Mouse (Mus musculus) mesoderm, embryonic 11.5 days (tissue): ENCODE measurements around the gene Mia.

Experiments used
- DNase-seq: peaks from one replicate; pipeline ENCODE4 v3.0.0-alpha.2; 2012; ENCODE audit warnings: low read depth, low spot score

Mia gene

GRCm38 (mm10) chr7:27180837-27181695 lies at the start of gene Mia, which contains the start of gene Gm21983:
Gene Mia, minus strand, starts transcription at chr7:27181157.
Gene Gm21983, minus strand, starts transcription at chr7:27181086.
- DNase-seq, result no peak

- DNase-seq, result no peak
Measured at GRCm38 (mm10) chr7:27228865-27229264, 47.9 kb upstream of the Mia start.

GRCm38 (mm10) chr7:27228281-27228821 lies 47.4 kb upstream of the Mia start, which contains the start of gene Itpkc:
Gene Itpkc, minus strand, starts transcription at chr7:27228661.
- DNase-seq, result peak; percentile 96

- no peak for DNase-seq
Measured at GRCm38 (mm10) chr7:27227676-27228075, 46.7 kb upstream of the Mia start.

GRCm38 (mm10) chr7:27227276-27227675 lies 46.3 kb upstream of the Mia start:
- DNase-seq, result no peak

GRCm38 (mm10) chr7:27224877-27225575 lies 44.1 kb upstream of the Mia start:
- DNase-seq, result no peak

- no peak for DNase-seq
Measured at GRCm38 (mm10) chr7:27222538-27222937, 41.6 kb upstream of the Mia start.

GRCm38 (mm10) chr7:27221939-27222338 lies 41.0 kb upstream of the Mia start:
- no peak for DNase-seq

GRCm38 (mm10) chr7:27219937-27220336 lies 39.0 kb upstream of the Mia start:
- DNase-seq, result no peak

- no peak for DNase-seq
Measured at GRCm38 (mm10) chr7:27218586-27218985, 37.6 kb upstream of the Mia start.

- no peak for DNase-seq
Measured at GRCm38 (mm10) chr7:27212626-27213025, 31.7 kb upstream of the Mia start.

GRCm38 (mm10) chr7:27203730-27204449 lies 22.9 kb upstream of the Mia start:
- DNase-seq, result no peak

- DNase-seq, result no peak
Measured at GRCm38 (mm10) chr7:27198779-27199178, 17.8 kb upstream of the Mia start.

GRCm38 (mm10) chr7:27198355-27198754 lies 17.4 kb upstream of the Mia start:
- DNase-seq, result no peak

GRCm38 (mm10) chr7:27197634-27198033 lies 16.7 kb upstream of the Mia start:
- DNase-seq, result no peak

GRCm38 (mm10) chr7:27197136-27197535 lies 16.2 kb upstream of the Mia start:
- no peak for DNase-seq

- peak; percentile 98 for DNase-seq
Measured at GRCm38 (mm10) chr7:27195681-27196611, 15.0 kb upstream of the Mia start, which contains the start of the genes BC024978 and Snrpa. Gene BC024978, plus strand, starts transcription at chr7:27195781. Gene Snrpa, minus strand, starts transcription at chr7:27196271.

GRCm38 (mm10) chr7:27193731-27194130 lies 12.8 kb upstream of the Mia start:
- DNase-seq, result no peak

- DNase-seq, result no peak
Measured at GRCm38 (mm10) chr7:27192434-27192833, 11.5 kb upstream of the Mia start.

GRCm38 (mm10) chr7:27189271-27189931 lies 8.4 kb upstream of the Mia start:
- no peak for DNase-seq
